Mouse (Mus musculus): ENCODE data around the gene Olfr287. TPM values are rescaled to one million over a fixed set of nuclear protein-coding genes. Genes with fewer than 3 reads are reported as not detected.

The Olfr287 gene
- not detected in 2 replicates for polyA plus RNA-seq (2012; rRNA removed; ENCODE audit: low replicate concordance)

DNA sequence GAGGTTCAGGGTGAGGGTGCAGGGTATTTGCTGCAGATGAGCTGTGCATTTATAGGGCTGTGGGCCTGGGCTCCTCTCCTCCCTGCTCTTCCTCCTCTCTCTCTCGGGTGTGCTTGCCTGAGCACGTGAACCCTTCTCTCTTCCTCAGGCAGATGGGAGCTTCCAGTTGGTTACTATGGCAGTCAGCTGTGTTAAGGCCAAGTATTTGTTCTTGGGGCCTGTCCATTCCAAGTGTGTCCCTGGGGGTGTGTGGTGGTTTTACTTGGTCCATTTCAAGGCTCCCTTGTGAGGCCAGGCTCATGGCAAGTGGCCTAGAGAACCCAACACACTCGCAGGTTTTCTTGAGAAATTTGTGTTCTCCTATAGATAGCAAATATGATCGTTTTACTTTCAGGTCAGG, at the start of gene Olfr287, which contains the start of gene Gm44579:
TSS of gene Olfr287 (minus strand) at position 180 of the 400 bp plus-strand sequence.
TSS of gene Gm44579 (minus strand) at position 101 of the 400 bp plus-strand sequence.

DNA sequence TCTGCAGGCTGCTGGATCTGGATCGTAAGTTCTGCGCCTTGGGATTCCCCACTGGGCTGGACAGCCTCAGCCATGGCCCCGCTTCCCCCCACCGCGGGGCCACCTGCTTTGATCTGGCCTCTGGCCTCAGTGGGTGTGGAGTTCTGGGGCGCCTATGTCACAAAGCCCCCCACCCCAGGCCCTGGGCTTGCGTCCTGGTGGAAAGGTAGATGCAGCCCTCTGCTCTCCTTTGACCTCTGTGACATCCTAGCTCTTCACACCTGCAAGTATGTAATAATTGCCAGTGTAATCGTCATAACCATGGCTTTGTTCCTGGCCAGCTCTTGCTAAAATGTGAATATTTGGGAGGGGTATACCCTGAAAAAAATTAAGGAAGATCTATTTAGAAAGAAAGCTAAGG, 36.3 kb upstream of the Olfr287 start, which contains the start of gene H1fnt:
TSS of gene H1fnt (minus strand) at position 101 of the 400 bp plus-strand sequence.

DNA sequence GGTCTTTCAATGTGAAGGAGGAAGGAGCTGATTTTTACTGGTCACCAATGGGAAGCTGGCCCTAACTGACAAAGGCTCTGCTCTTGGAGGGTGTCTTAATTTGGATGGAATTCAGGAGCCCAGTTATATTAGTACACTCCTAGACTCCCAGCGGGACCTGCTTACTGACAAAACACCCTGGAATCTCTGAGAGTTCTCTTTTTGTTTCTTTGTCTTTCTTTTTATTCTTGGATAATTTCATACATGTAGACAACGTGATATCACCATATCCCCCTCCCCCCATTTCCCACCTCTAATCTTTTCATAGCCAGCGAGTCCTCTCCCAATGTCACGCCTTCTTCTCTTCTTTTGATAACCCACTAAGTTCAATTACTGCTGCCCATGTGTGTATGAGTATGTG, 13.5 kb upstream of the Olfr287 start, which contains the start of gene Olfr286:
TSS of gene Olfr286 (minus strand) at position 101 of the 400 bp plus-strand sequence.

DNA sequence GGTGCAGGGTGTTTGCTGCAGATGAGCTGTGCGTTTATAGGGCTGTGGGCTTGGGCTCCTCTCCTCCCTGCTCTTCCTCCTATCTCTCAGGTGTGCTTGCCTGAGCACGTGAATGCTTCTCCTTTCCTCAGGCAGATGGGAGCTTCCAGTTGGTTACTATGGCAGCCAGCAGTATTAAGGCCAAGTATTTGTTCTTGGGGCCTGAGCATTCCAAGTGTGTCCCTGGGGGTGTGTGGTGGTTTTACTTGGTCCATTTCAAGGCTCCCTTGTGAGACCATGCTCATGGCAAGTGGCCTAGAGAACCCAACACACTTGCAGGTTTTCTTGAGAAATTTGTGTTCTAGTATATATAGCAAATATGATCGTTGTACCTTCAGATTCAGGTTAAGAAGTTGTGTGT, 25.4 kb downstream of the Olfr287 start, which contains the start of gene Olfr288:
TSS of gene Olfr288 (minus strand) at position 101 of the 400 bp plus-strand sequence.

DNA sequence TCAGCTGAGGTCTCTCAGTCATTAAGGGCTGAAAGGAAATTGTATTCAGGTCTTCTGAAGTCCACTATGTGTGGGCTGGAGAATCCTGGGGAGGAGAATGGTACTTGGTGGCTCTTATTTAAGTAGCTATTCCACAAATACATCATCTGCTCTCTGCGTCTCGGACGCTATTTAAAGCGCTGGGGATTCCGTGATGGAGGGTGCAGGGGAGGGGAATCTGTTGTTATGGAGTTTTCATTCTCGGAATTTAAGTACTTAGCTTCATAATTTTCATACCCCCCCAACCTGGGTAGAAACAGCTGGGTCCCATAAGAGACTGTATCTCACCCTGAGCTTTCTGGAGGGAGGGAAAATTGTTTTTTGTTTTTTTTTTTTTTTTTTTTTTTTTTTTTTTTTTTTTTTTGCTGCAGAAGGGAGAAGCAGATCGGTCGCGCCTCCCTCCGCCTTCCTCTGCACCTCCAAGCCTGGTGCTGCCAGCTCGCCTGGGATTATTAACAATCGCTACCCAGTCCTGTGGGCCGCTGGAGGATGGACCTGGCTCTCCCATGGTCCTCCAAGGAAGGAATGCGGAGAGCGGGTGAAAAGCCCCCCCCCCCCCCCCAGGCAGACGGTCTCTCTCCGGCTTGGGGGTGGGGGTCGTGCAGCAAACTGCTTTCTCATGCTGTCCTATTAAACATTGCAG, 53.8 kb downstream of the Olfr287 start, which contains the start of gene Ccdc184:
TSS of gene Ccdc184 (plus strand) at position 196 of the 682 bp plus-strand sequence.

DNA sequence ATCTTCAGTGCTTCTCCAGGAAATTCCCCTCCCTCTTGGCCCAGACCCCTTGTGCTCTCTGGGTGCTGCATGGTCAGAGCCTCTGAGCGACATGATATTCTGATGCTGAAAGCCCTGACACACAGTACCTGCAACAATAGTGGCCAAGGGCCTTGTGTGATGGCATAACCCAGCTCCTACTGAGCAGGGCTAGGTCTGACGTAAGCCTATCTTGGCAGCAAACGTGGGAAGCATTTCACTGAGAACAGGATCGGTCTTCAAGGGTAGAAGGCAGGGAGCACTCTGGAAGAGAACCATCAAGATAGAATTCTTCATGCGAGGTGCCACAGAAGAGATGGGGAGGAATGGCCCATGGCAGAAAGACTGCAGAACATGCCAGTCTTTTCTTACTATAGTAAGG, 55.3 kb downstream of the Olfr287 start, which contains the start of gene Asb8:
TSS of gene Asb8 (minus strand) at position 101 of the 400 bp plus-strand sequence.

Other genes with a start within 250 kb of the Olfr287 start
- gene Col2a1, start 216.4 kb downstream of the Olfr287 start, polyA plus RNA-seq (2012; rRNA removed; ENCODE audit: low replicate concordance): 0.03 TPM in 1 of 2 replicates, not detected in the other
- 27.5 and 39.9 TPM in 2 replicates for gene Pfkm, start 128.5 kb downstream of the Olfr287 start, polyA plus RNA-seq (2012; rRNA removed; ENCODE audit: low replicate concordance)
- 8.0 and 18.2 TPM in 2 replicates for gene Senp1, start 127.3 kb downstream of the Olfr287 start, polyA plus RNA-seq (2012; rRNA removed; ENCODE audit: low replicate concordance)
- 46.3 and 54.3 TPM in 2 replicates for gene Asb8, start 55.4 kb downstream of the Olfr287 start, polyA plus RNA-seq (2012; rRNA removed; ENCODE audit: low replicate concordance)
- gene Ccdc184, start 53.9 kb downstream of the Olfr287 start, polyA plus RNA-seq (2012; rRNA removed; ENCODE audit: low replicate concordance): 0.14 and 6.3 TPM in 2 replicates
- gene Olfr288, start 25.5 kb downstream of the Olfr287 start, polyA plus RNA-seq (2012; rRNA removed; ENCODE audit: low replicate concordance): not detected in 2 replicates
- gene Gm44579, start 79 bp downstream of the Olfr287 start, polyA plus RNA-seq (2012; rRNA removed; ENCODE audit: low replicate concordance): not detected in 2 replicates
- gene Olfr286, start 13.4 kb upstream of the Olfr287 start, polyA plus RNA-seq (2012; rRNA removed; ENCODE audit: low replicate concordance): not detected in 2 replicates
- not detected in 2 replicates for gene H1fnt, start 36.2 kb upstream of the Olfr287 start, polyA plus RNA-seq (2012; rRNA removed; ENCODE audit: low replicate concordance)
- 2.9 and 4.3 TPM in 2 replicates for gene Zfp641, start 75.1 kb upstream of the Olfr287 start, polyA plus RNA-seq (2012; rRNA removed; ENCODE audit: low replicate concordance)
- gene Olfr285, start 96.3 kb upstream of the Olfr287 start, polyA plus RNA-seq (2012; rRNA removed; ENCODE audit: low replicate concordance): not detected in 2 replicates
- gene Olfr284, start 119.9 kb upstream of the Olfr287 start, polyA plus RNA-seq (2012; rRNA removed; ENCODE audit: low replicate concordance): not detected in 2 replicates
- not detected in 2 replicates for gene Olfr283, start 159.9 kb upstream of the Olfr287 start, polyA plus RNA-seq (2012; rRNA removed; ENCODE audit: low replicate concordance)
- not detected in 2 replicates for gene Olfr282, start 210.2 kb upstream of the Olfr287 start, polyA plus RNA-seq (2012; rRNA removed; ENCODE audit: low replicate concordance)
- gene Olfr281, start 231.5 kb upstream of the Olfr287 start, polyA plus RNA-seq (2012; rRNA removed; ENCODE audit: low replicate concordance): not detected in 2 replicates
- gene OR5BS1P, start 248.8 kb upstream of the Olfr287 start, polyA plus RNA-seq (2012; rRNA removed; ENCODE audit: low replicate concordance): not detected in 2 replicates

Measured in subcutaneous adipose tissue, adult 2 months (tissue).